Mouse (Mus musculus) heart, adult 2 months (tissue): ENCODE results near the gene Gsk3b. TPM values are rescaled to one million over a fixed set of nuclear protein-coding genes. Genes with fewer than 3 reads are reported as not detected.

ENCODE experiments used
- DNase-seq, 2 experiments: peaks; one replicate each; pipeline ENCODE4 v3.0.0; 2021
- H3K27ac ChIP-seq: fragments of 200-600 bp; 2 replicates; pipeline ENCODE4 v1.8.1; 2022
- H3K27me3 ChIP-seq: fragments of 200-500 bp; 2 replicates; pipeline ENCODE4 v1.6.1; 2012; ENCODE audit warnings: mild to moderate bottlenecking, low read length, inconsistent platforms, mixed read lengths; ENCODE audit not compliant: control insufficient read depth, insufficient read depth
- H3K36me3 ChIP-seq: fragments of 200-500 bp; 2 replicates; pipeline ENCODE4 v1.6.1; 2012; ENCODE audit warnings: low read length, inconsistent platforms; ENCODE audit not compliant: control insufficient read depth, insufficient read depth
- H3K4me1 ChIP-seq: fragments of 200-500 bp; 2 replicates; pipeline ENCODE4 v1.6.1; 2011; ENCODE audit warnings: low read length; ENCODE audit not compliant: control insufficient read depth, insufficient read depth
- H3K4me3 ChIP-seq: fragments of 200-600 bp; 2 replicates; pipeline ENCODE4 v1.8.1; 2022
- H3K79me2 ChIP-seq: fragments of 200-500 bp; replicated peaks from 2 replicates; pipeline ENCODE4 v1.6.1; 2012; ENCODE audit warnings: mild to moderate bottlenecking, inconsistent platforms, low read length, moderate library complexity, mixed read lengths; ENCODE audit not compliant: control insufficient read depth, insufficient read depth
- H3K9ac ChIP-seq: fragments of 200-500 bp; 2 replicates; pipeline ENCODE4 v1.6.1; 2012; ENCODE audit warnings: low read depth, mild to moderate bottlenecking, control low read depth, inconsistent platforms, low read length, mixed read lengths
- CTCF ChIP-seq: fragments of 200-600 bp; IDR thresholded peaks from 2 replicates; pipeline ENCODE4 v1.8.1; 2022; ENCODE audit warnings: antibody characterized with exemption, mild to moderate bottlenecking, moderate library complexity
- EP300 ChIP-seq: fragments of 200-500 bp; IDR thresholded peaks from 2 replicates; pipeline ENCODE4 v1.6.1; 2011; ENCODE audit warnings: low read depth, low read length, control low read depth; ENCODE audit not compliant: insufficient read depth
- POLR2A ChIP-seq: fragments of 200-500 bp; IDR thresholded peaks from 2 replicates; pipeline ENCODE4 v1.6.1; 2011; ENCODE audit warnings: mild to moderate bottlenecking, low read depth, low read length, control low read depth; ENCODE audit not compliant: insufficient read depth
- WGBS: fragments of 180-500 bp; shearing (Covaris S2); methylation state at CpG from one replicate; pipeline ENCODE4 v1.1.7; 2018; 5-methylcytosine and 5-hydroxymethylcytosine counted together
- intact Hi-C: fragments of 180-260 bp; cut with DNase I; formaldehyde crosslinking; loops from one replicate; pipeline ENCODE4 v1.15.1; 2025
- polyA plus RNA-seq: library from polyadenylated mRNA; depleted of rRNA; stranded (reverse); fragments of >200 nt; gene quantifications from 2 replicates; pipeline ENCODE4 v1.2.3, GENCODE M21; 2012
- total RNA-seq, 2 experiments: library from RNA; stranded (reverse); gene quantifications; 2 replicates each; pipeline ENCODE4 v1.2.3; 2021

The Gsk3b gene
- total and polyA plus RNA-seq, 3 experiments, result 9.9 to 58.3 (median 48.8) TPM

DNA sequence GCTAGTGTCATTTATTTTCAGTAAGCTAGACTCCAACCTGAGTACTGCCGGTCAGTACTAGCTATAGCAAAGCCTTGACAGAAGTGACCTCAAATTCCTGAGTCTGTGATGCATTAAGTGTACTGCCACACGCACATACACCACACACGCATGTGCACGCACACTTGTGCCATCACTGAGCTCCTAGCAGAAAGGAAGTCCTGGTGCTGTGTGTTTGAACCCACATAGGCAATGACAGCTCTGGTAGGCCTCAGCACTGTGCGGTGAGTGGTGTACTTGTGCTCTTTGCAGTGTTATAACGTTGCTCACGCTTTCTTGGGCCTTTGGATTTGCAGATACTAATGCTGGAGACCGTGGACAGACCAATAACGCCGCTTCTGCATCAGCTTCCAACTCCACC, 151.4 kb downstream of the Gsk3b start:
- TF ChIP-seq CTCF (no peak), EP300 (no peak), POLR2A (no peak)
- DNase-seq, result no peak
- intact Hi-C loops, result no loop called here
- Histone ChIP-seq H3K36me3 (no peaks in the 10 kb centered on the region), H3K27ac (no peak overlapping the region), H3K79me2 (no peaks in the 10 kb centered on the region), H3K4me3 (no peak overlapping the region), H3K4me1 (peaks cover 1% of the 10 kb centered on the region; the same call in 1 of the 2 replicates), H3K27me3 (no peaks in the 10 kb centered on the region), H3K9ac (no peak overlapping the region)
- 97% methylated on average over 10 of the region's 10 CpGs for WGBS

DNA sequence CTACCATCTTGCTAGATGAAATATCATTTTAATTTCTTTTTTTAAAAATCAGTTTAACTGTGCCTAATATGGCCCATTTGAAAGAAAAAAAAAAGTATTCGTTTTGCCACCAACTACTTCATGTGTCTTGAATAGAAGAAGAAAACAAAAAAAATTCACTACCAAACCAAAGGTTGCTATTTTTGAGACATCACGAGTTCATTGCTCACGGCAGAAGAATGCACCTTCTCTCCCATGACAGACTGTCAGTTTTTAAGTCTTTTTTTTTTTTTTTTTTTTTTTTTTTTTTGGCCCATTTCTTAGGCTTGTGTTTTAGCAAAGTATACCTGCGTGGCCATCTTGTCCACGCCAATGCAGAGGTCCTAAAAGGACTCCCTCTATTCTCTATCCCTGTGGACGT, 155.3 kb downstream of the Gsk3b start:
- DNase-seq, result no peak
- no peaks in the 10 kb centered on the region for H3K27me3 ChIP-seq
- intact Hi-C loops, result no loop called here
- no peak overlapping the region for H3K27ac ChIP-seq
- H3K4me3 ChIP-seq, result no peak overlapping the region
- 87% methylated on average over 6 of the region's 6 CpGs for WGBS
- no peaks in the 10 kb centered on the region for H3K36me3 ChIP-seq
- H3K4me1 ChIP-seq, result peaks cover 3% of the 10 kb centered on the region
- TF ChIP-seq EP300, result no peak
- no peak for TF ChIP-seq CTCF
- no peak for TF ChIP-seq POLR2A
- no peak overlapping the region for H3K9ac ChIP-seq
- no peaks in the 10 kb centered on the region for H3K79me2 ChIP-seq

DNA sequence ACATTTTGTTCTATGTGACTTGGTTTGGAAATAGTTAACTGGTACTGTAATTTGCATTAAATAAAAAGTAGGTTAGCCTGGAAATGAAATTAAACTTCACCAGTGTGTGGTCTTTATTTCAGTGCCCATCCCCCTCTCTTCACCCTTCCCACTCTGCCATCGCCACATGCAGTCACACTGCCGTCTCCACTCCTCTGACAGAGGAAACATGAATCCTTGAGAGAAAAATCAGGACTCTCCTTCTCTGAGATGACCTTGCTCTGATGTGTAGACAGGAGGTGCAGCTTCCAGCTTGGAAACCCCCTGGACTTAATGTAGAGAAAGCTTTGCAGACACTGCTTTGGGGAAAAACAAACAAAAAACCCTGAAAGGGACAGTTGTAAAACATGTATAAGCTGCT, 156.6 kb downstream of the Gsk3b start:
- intact Hi-C loops, result no loop called here

DNA sequence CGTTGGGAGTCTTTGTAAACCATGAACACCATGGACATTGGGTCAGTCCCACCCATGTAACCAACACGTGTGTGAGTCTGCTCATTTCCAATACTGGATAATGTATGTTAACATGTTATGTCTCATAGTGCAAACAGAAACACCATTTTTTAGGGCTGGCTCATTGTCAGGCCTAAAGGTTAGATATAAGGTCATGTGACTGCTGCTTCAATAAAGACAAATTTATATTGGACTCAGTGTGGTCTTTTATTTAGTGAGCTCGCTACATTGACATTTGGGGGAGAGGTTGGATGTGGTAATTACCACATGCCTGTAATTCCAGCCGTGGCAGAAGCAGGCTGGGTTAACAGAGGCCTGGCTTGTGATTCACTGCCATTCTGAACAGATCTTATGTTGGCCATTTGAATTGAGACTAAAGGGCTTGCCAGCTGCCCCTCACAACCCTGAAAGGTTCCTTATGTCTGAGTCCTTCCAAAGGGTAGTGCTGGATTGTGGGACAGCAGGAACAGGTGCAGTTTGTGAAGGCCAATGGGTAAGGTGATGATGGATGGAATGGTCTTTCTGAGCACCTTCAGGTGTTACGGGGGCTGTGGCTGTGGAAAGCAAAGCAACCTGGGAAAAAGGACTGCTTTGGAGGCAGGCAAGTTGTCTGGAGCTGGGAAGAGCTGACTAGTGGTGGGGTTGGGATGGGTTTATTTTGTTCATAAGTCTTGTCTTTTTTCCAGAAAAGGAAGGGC, 157.2 kb downstream of the Gsk3b start:
- Histone ChIP-seq H3K27me3 (no peaks in the 10 kb centered on the region), H3K36me3 (no peaks in the 10 kb centered on the region), H3K4me1 (peaks cover 2% of the 10 kb centered on the region), H3K4me3 (no peak overlapping the region), H3K79me2 (no peaks in the 10 kb centered on the region), H3K27ac (no peak overlapping the region), H3K9ac (no peak overlapping the region)
- no peak for DNase-seq
- intact Hi-C loops, result no loop called here
- no peak for TF ChIP-seq CTCF
- no peak for TF ChIP-seq POLR2A
- TF ChIP-seq EP300, result no peak
- WGBS, result 86% methylated on average over 5 of the region's 5 CpGs

More for the DNA sequence above, 156.6 kb downstream of the Gsk3b start:
- Histone ChIP-seq H3K79me2 (no peaks in the 10 kb centered on the region), H3K27me3 (no peaks in the 10 kb centered on the region), H3K36me3 (no peaks in the 10 kb centered on the region), H3K27ac (no peak overlapping the region), H3K4me1 (peaks cover 2% of the 10 kb centered on the region), H3K9ac (no peak overlapping the region), H3K4me3 (no peak overlapping the region)
- WGBS, result 79% methylated on average over 2 of the region's 2 CpGs
- DNase-seq, result no peak
- TF ChIP-seq CTCF (no peak), EP300 (no peak), POLR2A (no peak)

DNA sequence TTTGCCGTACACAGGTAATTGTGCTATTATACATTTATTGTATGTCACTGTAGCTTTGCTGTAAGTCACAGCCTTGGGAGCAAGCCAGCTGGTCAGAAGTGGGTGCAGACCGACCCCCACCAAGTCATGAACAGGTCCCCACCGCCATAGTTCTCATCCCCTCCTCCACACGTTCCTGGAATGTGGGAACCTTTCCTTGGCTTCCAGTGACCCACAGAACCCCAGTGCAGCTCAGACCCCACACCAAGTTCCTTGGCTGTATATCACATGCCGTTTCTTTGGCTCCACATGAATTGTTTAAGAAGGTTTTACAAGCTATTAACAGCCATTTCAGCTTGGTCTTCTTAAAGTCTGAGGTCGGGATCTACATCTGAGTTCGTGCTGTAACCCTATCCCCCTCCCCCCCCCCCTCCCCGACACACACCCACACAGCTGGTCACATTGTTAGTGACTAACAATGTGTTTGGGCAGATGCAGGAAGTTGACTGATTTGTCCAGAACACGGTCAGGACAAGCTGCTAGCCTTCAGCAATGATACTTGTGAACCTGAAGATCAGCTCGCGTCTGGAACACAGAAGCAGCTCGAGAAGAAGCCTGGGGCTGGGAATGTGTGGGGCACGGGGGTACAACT, 159.6 kb downstream of the Gsk3b start:
- 34% methylated on average over 13 of the region's 13 CpGs for WGBS
- peak overlapping the region; percentile 36 for H3K27ac ChIP-seq

DNA sequence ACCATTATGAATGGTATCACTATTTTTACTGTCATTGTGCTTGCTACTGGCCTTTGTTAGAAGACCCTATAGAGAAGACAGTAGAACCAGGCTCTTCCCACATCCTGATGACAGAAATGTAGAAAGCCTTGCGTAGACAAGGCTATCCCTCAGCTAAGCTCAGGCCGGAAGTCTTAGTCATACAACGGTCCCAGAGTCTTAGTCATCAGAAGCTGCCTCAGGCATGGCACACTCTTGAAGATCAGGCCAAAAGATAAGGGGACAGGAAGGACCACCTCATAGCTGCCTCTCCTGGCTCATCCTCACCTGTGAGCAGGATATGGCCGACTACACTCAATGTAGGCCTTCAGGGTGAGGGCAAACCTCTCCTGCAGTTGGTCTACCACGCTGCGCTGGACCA, 161.7 kb downstream of the Gsk3b start:
- 87% methylated on average over 6 of the region's 6 CpGs for WGBS
- H3K9ac ChIP-seq, result no peak overlapping the region
- H3K36me3 ChIP-seq, result no peaks in the 10 kb centered on the region
- DNase-seq, result no peak
- intact Hi-C loops, result no loop called here
- peaks cover 2% of the 10 kb centered on the region for H3K4me1 ChIP-seq
- H3K27me3 ChIP-seq, result no peaks in the 10 kb centered on the region
- no peak overlapping the region for H3K27ac ChIP-seq
- no peaks in the 10 kb centered on the region for H3K79me2 ChIP-seq
- no peak overlapping the region for H3K4me3 ChIP-seq
- TF ChIP-seq CTCF, result no peak
- TF ChIP-seq POLR2A, result no peak
- no peak for TF ChIP-seq EP300

More for the DNA sequence above, 159.6 kb downstream of the Gsk3b start:
- intact Hi-C loops, result no loop called here
- H3K4me1 ChIP-seq, result peaks cover 2% of the 10 kb centered on the region
- H3K9ac ChIP-seq, result peak overlapping the region; percentile 19; the same call in 1 of the 2 replicates
- H3K27me3 ChIP-seq, result no peaks in the 10 kb centered on the region
- H3K4me3 ChIP-seq, result no peak overlapping the region
- no peaks in the 10 kb centered on the region for H3K36me3 ChIP-seq
- no peaks in the 10 kb centered on the region for H3K79me2 ChIP-seq
- TF ChIP-seq CTCF, result no peak
- TF ChIP-seq EP300, result no peak
- no peak for TF ChIP-seq POLR2A
- no peak for DNase-seq
